Mouse (Mus musculus) lung, postnatal 25 days (tissue): Measurements from ENCODE around the gene Epop.
"Not testable (repeated sequence)": the region's sequence is repeated elsewhere in the genome, so short reads cannot be mapped to it uniquely, and the experiment has no call there.

Experiments used
- DNase-seq: peaks from one replicate; pipeline ENCODE4 v3.0.0; 2022; ENCODE audit warnings: low spot score

The Epop gene

DNA sequence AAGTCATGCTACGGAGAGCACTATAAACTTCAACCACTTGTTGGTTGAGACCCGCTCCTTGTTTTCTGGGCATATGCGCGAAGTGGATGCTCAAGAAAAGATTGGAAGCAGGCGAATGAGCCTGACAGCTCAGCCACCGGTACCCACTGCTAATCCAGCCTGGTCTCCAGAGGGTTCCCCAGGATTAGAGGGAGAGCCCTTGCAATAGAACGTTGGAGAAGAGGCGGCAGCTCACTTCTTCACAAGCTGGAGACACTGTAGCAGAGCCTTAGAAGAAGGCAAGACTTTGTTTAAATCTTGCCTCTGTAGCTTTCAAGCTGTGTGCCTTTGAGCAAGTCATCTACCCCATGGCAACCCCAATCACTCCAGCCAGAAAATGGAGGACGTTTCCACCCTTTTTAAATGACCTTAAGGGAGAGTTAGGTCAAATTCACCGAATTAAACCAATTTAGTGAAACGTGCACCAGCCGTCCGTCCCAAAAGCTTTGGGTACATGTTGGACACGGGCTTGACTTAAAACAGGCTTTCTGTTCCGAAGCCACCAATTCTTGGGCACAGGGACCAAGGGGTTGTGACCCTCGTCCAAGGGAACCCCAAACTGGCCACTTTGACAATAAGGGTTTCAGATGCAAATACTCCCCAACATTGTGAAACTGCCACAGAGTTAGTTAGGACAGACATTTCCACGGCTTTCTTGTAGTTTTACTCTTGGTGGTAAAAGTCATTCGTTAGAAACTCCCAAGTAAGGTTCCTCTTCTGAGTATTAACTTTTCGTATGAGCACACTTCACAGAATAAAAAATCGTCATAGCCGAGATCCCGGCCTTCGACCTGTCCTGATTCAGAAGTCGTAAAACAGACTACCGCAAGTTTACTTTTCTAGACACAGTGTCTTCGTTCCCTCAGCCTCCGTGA, 31.5 kb upstream of the Epop start:
- no peak for DNase-seq

DNA sequence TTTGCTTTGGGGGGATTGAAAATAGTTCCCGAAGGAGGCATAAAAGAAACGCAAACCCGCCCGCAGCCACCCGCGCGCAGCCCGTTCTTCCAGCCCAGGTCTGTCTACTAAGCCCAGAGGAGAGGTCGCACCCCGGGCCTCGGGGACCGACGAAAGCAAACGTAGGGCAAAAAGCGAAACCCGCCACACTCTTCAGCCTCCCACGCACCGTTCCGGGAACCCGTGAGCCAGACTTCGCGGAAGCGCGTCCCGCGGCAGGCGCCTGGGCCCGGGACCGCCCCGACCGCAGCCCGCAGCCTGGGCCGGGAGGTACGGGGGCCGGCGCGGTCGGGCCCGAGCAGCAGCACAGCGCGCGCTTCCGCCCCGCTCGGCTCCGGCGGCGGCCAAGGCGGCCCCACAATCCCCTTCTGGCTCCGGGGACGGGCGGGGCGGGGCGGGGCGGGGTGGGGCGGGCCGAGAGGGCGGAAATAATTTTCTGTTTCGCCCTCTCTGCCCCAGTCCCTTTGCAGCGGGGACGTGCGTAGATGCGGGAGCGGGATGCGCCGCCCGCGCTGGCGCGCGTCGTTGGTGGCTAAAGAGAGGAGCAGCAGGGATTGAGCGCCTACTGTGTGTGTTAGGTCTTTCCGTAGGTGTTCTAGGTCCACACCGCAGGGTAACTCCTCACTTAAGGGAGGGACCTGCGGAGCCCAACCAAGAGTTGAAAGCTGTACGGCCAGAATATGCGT, 30.6 kb upstream of the Epop start:
- DNase-seq = peak; percentile 78

DNA sequence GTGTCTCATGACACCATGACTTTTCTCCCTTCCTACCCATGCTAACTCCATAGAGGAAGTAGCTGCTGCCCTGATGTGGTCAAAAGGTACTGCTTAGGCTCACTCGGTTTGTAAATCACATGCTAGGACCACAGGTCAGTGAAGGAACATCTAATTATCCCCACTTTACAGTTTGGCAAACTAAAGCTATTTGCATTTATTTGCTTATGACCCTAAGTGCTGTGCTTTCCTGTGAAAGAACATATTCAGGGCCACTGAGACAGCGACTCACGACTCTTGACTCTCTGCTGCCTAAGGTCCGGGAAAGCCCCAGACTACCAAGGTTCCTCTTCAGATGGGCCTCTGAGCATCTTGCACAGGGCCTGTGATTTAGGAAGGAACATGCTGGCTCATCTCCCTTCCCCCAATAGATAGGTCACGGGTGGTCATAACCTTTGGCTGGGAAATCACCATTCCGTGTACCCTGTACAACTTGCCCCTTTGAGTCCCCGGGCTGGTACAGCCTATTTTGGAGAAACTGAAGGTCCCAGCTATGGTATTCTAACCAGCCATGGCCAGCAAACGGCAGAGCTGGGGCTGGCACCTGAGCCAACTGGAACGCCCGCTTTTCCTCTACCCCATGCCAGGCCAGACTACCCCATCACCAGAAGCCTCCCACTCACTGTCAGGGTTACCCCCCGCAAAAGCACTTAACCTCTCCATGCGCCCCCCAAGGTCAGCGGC, 29.9 kb upstream of the Epop start:
- DNase-seq = no peak

GRCm38 (mm10) chr11:97658751-97659266, 29.3 kb upstream of the Epop start:
- no peak for DNase-seq

DNA sequence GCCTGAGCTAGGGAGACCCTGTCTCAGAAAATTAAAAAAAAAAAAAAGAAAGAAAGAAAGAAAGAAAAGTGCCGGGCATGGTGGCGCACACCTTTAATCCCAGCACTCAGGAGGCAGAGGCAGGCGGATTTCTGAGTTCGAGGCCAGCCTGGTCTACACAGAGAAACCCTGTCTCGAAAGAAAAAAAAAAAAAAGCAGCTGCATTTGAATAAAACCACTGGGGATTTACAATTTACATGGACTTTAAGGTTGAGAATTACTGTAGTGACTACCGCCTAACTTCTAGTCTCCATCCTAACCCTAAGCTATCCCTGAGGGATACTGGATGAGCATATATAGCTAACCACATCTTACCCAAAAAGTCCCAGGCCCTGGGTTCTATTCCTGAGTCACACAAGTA, 28.5 kb upstream of the Epop start:
- DNase-seq = not testable (repeated sequence)

- no peak for DNase-seq
These were observed 27.9 kb upstream of the Epop start for GRCm38 (mm10) chr11:97657184-97657945.

GRCm38 (mm10) chr11:97656269-97656971, 26.9 kb upstream of the Epop start:
- no peak for DNase-seq

- no peak for DNase-seq
These were observed 24.7 kb upstream of the Epop start for GRCm38 (mm10) chr11:97654210-97654609.

- DNase-seq = not testable (repeated sequence)
These were observed 23.9 kb upstream of the Epop start for GRCm38 (mm10) chr11:97653376-97653775.

GRCm38 (mm10) chr11:97650341-97650740, 20.8 kb upstream of the Epop start:
- DNase-seq = no peak

DNA sequence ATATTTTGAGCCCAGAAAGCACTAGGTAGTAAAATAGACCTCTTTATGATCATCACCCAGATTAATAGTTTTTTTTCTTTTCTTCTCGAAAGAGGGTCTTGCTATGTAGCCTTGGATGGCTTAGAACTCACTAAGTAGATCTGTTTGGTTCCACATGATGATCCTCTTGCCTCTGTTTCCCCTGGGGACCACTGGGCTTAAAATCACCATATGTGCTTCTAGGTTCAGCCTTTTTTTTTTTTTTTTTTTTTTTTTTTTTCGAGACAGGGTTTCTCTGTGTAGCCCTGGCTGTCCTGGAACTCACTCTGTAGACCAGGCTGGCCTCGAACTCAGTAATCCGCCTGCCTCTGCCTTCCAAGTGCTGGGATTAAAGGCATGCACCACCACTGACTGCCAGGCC, 19.0 kb upstream of the Epop start:
- not testable (repeated sequence) for DNase-seq

DNA sequence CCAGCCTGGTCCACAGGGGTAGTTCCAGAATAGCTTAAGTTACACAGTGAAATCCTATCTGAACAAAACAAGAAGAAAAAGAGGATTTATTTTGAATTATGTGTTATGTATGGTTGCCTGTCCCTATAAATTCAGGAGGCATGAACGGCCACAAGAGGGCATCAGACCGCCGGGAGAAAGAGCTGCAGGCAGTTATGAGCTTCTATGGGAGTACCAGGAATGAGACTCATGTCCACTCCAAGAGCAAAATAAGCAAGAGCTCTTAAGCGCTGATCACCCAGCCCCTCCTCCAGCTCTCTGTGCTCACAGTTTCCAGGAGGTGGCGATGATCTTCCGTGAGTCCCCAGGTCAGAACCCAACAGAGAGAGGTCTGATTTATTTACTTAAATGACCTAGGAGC, 15.3 kb upstream of the Epop start:
- peak; percentile 88 for DNase-seq

DNA sequence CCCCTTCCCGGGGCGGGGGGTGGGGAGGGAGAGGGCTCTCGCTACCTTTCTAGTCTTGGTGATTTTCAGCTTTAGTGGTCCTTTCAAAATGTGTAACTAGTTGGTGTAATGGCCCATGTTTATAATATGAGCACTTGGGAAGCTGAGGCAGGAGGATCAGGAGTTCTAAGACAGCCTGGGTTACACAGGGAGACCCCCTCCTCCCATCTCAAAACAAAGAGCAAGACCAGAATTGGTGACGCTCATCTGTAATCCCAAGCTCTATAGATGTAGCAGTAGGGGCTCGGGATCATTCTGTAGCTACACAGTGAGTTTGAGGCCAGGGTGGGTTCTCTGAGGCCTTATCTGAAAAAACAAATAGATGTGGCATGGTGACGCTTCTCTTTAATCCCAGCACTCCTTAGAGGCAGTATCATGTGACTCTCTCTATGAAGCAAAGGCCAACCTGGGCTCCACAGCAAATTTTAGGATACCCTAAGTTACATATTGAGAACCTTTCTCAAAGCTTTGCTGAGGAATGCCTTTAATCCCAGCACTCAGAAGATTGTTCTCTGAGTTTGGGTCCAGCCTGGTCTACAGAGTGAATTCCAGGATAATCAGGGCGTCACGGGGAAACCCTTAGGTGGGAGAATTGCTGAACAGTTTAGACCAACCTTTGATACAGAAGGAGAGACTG, 14.0 kb upstream of the Epop start:
- DNase-seq = no peak

DNA sequence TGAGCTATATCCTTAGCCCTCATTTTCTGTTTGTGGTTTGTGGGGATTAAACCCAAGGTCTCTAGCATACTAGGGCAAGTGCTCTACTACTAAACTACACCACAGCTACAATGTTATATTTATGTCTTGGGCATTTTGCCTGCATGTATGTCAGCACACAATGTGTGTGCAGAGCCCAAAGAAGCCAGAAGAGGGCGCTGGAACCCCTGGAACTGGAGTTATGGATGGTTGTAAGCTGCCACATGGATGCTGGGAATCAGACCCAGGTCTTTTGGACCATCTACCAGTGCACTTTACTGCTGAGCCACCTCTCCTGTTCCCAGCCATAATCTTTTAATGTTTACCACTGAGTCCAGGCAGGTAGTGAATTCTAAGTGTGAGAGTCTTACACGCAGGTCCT, 13.2 kb upstream of the Epop start:
- DNase-seq = no peak

GRCm38 (mm10) chr11:97641668-97642067, 12.2 kb upstream of the Epop start:
- no peak for DNase-seq

GRCm38 (mm10) chr11:97635468-97636019, 6.0 kb upstream of the Epop start:
- no peak for DNase-seq

DNA sequence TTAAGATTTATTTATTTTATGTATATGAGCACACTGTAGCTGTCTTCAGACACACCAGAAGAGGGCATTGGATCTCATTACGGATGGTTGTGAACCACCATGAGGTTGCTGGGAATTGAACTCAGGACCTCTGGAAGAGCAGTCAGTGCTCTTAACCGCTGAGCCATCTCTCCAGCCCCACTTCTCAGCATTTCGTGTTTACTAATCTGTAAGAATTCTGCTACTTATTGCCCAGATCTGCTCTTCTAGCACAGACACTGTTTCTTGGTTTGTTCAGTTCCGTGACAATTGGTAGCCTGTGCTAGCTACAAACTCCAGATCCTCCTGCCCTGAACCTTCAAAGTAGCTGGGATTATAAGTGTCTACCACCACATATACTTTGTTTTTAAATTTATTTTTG, 2.9 kb upstream of the Epop start:
- not testable (repeated sequence) for DNase-seq

DNA sequence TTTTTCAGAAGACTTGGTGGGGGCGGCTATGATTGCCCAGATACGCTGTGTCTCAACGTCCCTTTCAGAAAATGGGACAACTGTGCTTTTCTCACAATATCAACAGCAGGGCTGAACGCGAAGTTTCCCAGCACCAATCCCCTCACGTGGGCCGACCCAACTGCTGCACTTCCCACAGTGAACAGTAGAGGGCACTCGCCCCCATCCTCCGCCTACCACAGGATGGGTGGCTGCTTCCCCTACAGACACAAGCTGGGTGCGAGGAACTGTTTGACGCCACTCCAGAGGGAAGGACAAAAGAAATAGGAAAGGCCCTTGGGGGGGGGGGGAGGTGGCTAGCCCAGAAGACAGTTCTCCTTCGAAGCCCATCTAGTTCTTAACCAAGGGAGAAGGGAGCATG, 2.4 kb upstream of the Epop start:
- peak; percentile 84 for DNase-seq

GRCm38 (mm10) chr11:97631500-97631899, 2.0 kb upstream of the Epop start:
- DNase-seq = no peak

- no peak for DNase-seq
These were observed 1.5 kb upstream of the Epop start for GRCm38 (mm10) chr11:97631046-97631445.
